Mouse (Mus musculus): ENCODE data around the gene Zbtb34. TPM values are rescaled to one million over a fixed set of nuclear protein-coding genes. Genes with fewer than 3 reads are reported as not detected.

Gene Zbtb34
- polyA plus RNA-seq, 1 experiment from 2014 or later, result 7.4 TPM

GRCm38 (mm10) chr2:33360564-33360963, 70.6 kb downstream of the Zbtb34 start:
- no peaks in the 10 kb centered on the region for H3K27me3 ChIP-seq
- no peak overlapping the region for H3K4me3 ChIP-seq
- no peak for ATAC-seq (ENCODE audit: low FRiP score, low read depth)
- H3K4me2 ChIP-seq (replicated peaks), result no peak overlapping the region
- no peaks in the 10 kb centered on the region for H3K9me3 ChIP-seq
- no peak overlapping the region for H3K9ac ChIP-seq
- no peaks in the 10 kb centered on the region for H3K36me3 ChIP-seq
- WGBS, result 80% methylated on average over 3 of the region's 3 CpGs
- H3K4me1 ChIP-seq, result no peaks in the 10 kb centered on the region
- H3K27ac ChIP-seq, result no peak overlapping the region

- 87% methylated on average over 8 of the region's 8 CpGs for WGBS
Measured at GRCm38 (mm10) chr2:33359184-33359583, 71.9 kb downstream of the Zbtb34 start.

GRCm38 (mm10) chr2:33357250-33357838, 73.8 kb downstream of the Zbtb34 start:
- no peak overlapping the region for H3K4me3 ChIP-seq
- H3K9ac ChIP-seq, result no peak overlapping the region
- H3K27ac ChIP-seq, result no peak overlapping the region
- H3K9me3 ChIP-seq, result no peaks in the 10 kb centered on the region
- H3K36me3 ChIP-seq, result no peaks in the 10 kb centered on the region
- H3K4me1 ChIP-seq, result no peaks in the 10 kb centered on the region
- no peak overlapping the region for H3K4me2 ChIP-seq (replicated peaks)
- 87% methylated on average over 7 of the region's 7 CpGs for WGBS
- no peaks in the 10 kb centered on the region for H3K27me3 ChIP-seq
- no peak for ATAC-seq (ENCODE audit: low FRiP score, low read depth)

More at GRCm38 (mm10) chr2:33359184-33359583, 71.9 kb downstream of the Zbtb34 start:
- Histone ChIP-seq H3K27me3 (no peaks in the 10 kb centered on the region), H3K4me2 (replicated peaks) (no peak overlapping the region), H3K27ac (no peak overlapping the region), H3K4me3 (no peak overlapping the region), H3K9me3 (no peaks in the 10 kb centered on the region), H3K9ac (no peak overlapping the region), H3K36me3 (no peaks in the 10 kb centered on the region), H3K4me1 (no peaks in the 10 kb centered on the region)
- ATAC-seq (ENCODE audit: low FRiP score, low read depth), result no peak

Small RNAs within 50 kb of the gene (microRNA-seq; reads per million reads assigned to microRNA genes)
- gene Gm25998, result not detected

Other genes starting within 250 kb of the Zbtb34 start
- gene Angptl2, start 215.3 kb downstream of the Zbtb34 start, polyA plus RNA-seq (2015; fragmentation: Nextera tagmentation; extraction: Ambion mirVana), result 69.7 and 76.0 TPM in 2 replicates
- 4.3 and 5.1 TPM in 2 replicates for gene Ralgps1, start 59.8 kb downstream of the Zbtb34 start, polyA plus RNA-seq (2015; fragmentation: Nextera tagmentation; extraction: Ambion mirVana)
- gene Zbtb43, start 37.2 kb upstream of the Zbtb34 start, polyA plus RNA-seq (2015; fragmentation: Nextera tagmentation; extraction: Ambion mirVana), result 17.7 and 18.2 TPM in 2 replicates
- 7.3 and 7.7 TPM in 2 replicates for gene Lmx1b, start 209.2 kb upstream of the Zbtb34 start, polyA plus RNA-seq (2015; fragmentation: Nextera tagmentation; extraction: Ambion mirVana)